Mouse (Mus musculus): Measurements from ENCODE around the gene Tnik.

The Tnik gene

GRCm38 (mm10) chr3:28540121-28540520 lies 277.1 kb downstream of the Tnik start:
- in situ Hi-C loops (cut with MseI, MboI) = loop anchor here (10.0 kb wide), 1 partner anchor 375 kb away; no protein-coding TSS in a partner anchor

GRCm38 (mm10) chr3:28542941-28543340 lies 279.9 kb downstream of the Tnik start:
- in situ Hi-C loops (cut with MseI, MboI) = loop anchor here (10.0 kb wide), 1 partner anchor 378 kb away; no protein-coding TSS in a partner anchor

GRCm38 (mm10) chr3:28543380-28543984 lies 280.5 kb downstream of the Tnik start:
- in situ Hi-C loops (cut with MseI, MboI) = loop anchor here (10.0 kb wide), 1 partner anchor 379 kb away; no protein-coding TSS in a partner anchor

GRCm38 (mm10) chr3:28544345-28544869 lies 281.4 kb downstream of the Tnik start:
- in situ Hi-C loops (cut with MseI, MboI) = loop anchor here (10.0 kb wide), 1 partner anchor 380 kb away; no protein-coding TSS in a partner anchor

GRCm38 (mm10) chr3:28547965-28548730 lies 285.1 kb downstream of the Tnik start:
- in situ Hi-C loops (cut with MseI, MboI) = loop anchor here (10.0 kb wide), 1 partner anchor 383 kb away; no protein-coding TSS in a partner anchor

- in situ Hi-C loops (cut with MseI, MboI) = loop anchor here (10.0 kb wide), 1 partner anchor 385 kb away; no protein-coding TSS in a partner anchor
Observed at GRCm38 (mm10) chr3:28549391-28549790, 286.4 kb downstream of the Tnik start.

GRCm38 (mm10) chr3:28550497-28551093 lies 287.6 kb downstream of the Tnik start:
- in situ Hi-C loops (cut with MseI, MboI) = no loop called here

GRCm38 (mm10) chr3:28551756-28552155 lies 288.7 kb downstream of the Tnik start:
- in situ Hi-C loops (cut with MseI, MboI) = no loop called here

- in situ Hi-C loops (cut with MseI, MboI) = no loop called here
Observed at GRCm38 (mm10) chr3:28554934-28555333, 291.9 kb downstream of the Tnik start.

GRCm38 (mm10) chr3:28555795-28556570 lies 293.0 kb downstream of the Tnik start:
- in situ Hi-C loops (cut with MseI, MboI) = no loop called here

GRCm38 (mm10) chr3:28558328-28558871 lies 295.4 kb downstream of the Tnik start:
- in situ Hi-C loops (cut with MseI, MboI) = no loop called here

- in situ Hi-C loops (cut with MseI, MboI) = loop anchor here in 1 of 2 experiments (5.0 kb wide), 1 partner anchor 186 kb away; no protein-coding TSS in a partner anchor
Observed at GRCm38 (mm10) chr3:28561408-28561807, 298.4 kb downstream of the Tnik start.

GRCm38 (mm10) chr3:28562612-28563332 lies 299.8 kb downstream of the Tnik start:
- in situ Hi-C loops (cut with MseI, MboI) = loop anchor here in 1 of 2 experiments (5.0 kb wide), 1 partner anchor 185 kb away; no protein-coding TSS in a partner anchor

- in situ Hi-C loops (cut with MseI, MboI) = loop anchor here in 1 of 2 experiments (5.0 kb wide), 1 partner anchor 183 kb away; no protein-coding TSS in a partner anchor
Observed at GRCm38 (mm10) chr3:28564370-28565357, 301.6 kb downstream of the Tnik start.

GRCm38 (mm10) chr3:28577301-28577700 lies 314.3 kb downstream of the Tnik start:
- in situ Hi-C loops (cut with MseI, MboI) = no loop called here

- in situ Hi-C loops (cut with MseI, MboI) = no loop called here
Observed at GRCm38 (mm10) chr3:28578950-28579615, 316.1 kb downstream of the Tnik start.

GRCm38 (mm10) chr3:28585750-28586465 lies 322.9 kb downstream of the Tnik start:
- in situ Hi-C loops (cut with MseI, MboI) = no loop called here

GRCm38 (mm10) chr3:28587808-28588207 lies 324.8 kb downstream of the Tnik start:
- in situ Hi-C loops (cut with MseI, MboI) = no loop called here

Measured in mouse trophoblast stem cell (cell line).